Mouse (Mus musculus) hindbrain, embryonic 16.5 days (tissue): ENCODE data around the gene Gosr1. TPM values are rescaled to one million over a fixed set of nuclear protein-coding genes. Genes with fewer than 3 reads are reported as not detected.
"Not testable (repeated sequence)": the region's sequence is repeated elsewhere in the genome, so short reads cannot be mapped to it uniquely, and the experiment has no call there.

Experiments used
- ATAC-seq: fragments of 200-750 bp; cut with Nextera tagmentation; 2 replicates; pipeline ENCODE4 v1.8.0; 2017; ENCODE audit warnings: moderate TSS enrichment, moderate library complexity
- H3K27ac ChIP-seq: fragments of 300-500 bp; sonication (generic); 2 replicates; pipeline ENCODE4 v1.5.1; 2014; ENCODE audit warnings: low read depth, mild to moderate bottlenecking, control low read depth, low read length, moderate library complexity
- H3K27me3 ChIP-seq: fragments of 300-500 bp; sonication (generic); replicated peaks from 2 replicates; pipeline ENCODE4 v1.6.1; 2014; ENCODE audit warnings: low read length; ENCODE audit not compliant: control insufficient read depth, insufficient read depth
- H3K36me3 ChIP-seq: fragments of 300-500 bp; sonication (generic); 2 replicates; pipeline ENCODE4 v1.6.1; 2014; ENCODE audit warnings: mild to moderate bottlenecking, low read length, moderate library complexity, mixed read lengths; ENCODE audit not compliant: control insufficient read depth, insufficient read depth
- H3K4me1 ChIP-seq: fragments of 300-500 bp; sonication (generic); 2 replicates; pipeline ENCODE4 v1.6.1; 2014; ENCODE audit warnings: low read depth, low read length; ENCODE audit not compliant: control insufficient read depth, insufficient read depth
- H3K4me2 ChIP-seq: fragments of 300-500 bp; sonication (generic); 2 replicates; pipeline ENCODE4 v1.6.1; 2014; ENCODE audit warnings: mild to moderate bottlenecking, low read length, control low read depth, moderate library complexity
- H3K4me3 ChIP-seq: fragments of 300-500 bp; sonication (generic); 2 replicates; pipeline ENCODE4 v1.5.1; 2014; ENCODE audit warnings: mild to moderate bottlenecking, low read length, control low read depth, moderate library complexity
- H3K9ac ChIP-seq: fragments of 300-500 bp; sonication (generic); 2 replicates; pipeline ENCODE4 v1.6.1; 2014; ENCODE audit warnings: low read depth, mild to moderate bottlenecking, control low read depth, low read length, moderate library complexity
- H3K9me3 ChIP-seq: fragments of 300-500 bp; sonication (generic); 2 replicates; pipeline ENCODE4 v1.6.1; 2014; ENCODE audit warnings: mild to moderate bottlenecking, low read length, moderate library complexity; ENCODE audit not compliant: control insufficient read depth
- WGBS: fragments of 180-500 bp; shearing (Covaris S2); extraction: QIAGEN DNeasy Blood & Tissue Kit; methylation state at CpG from one replicate; pipeline ENCODE4 v1.1.7; 2014; 5-methylcytosine and 5-hydroxymethylcytosine counted together
- polyA plus RNA-seq: library from polyadenylated mRNA; unstranded; fragments of >200 nt; fragmentation: Nextera tagmentation; extraction: Ambion mirVana; gene quantifications from 2 replicates; pipeline ENCODE4 v1.2.1, GENCODE M21; 2015

The Gosr1 gene
- polyA plus RNA-seq, 1 experiment from 2014 or later: 25.5 TPM

GRCm38 (mm10) chr11:76709625-76710452, 53.5 kb downstream of the Gosr1 start:
- no peaks in the 10 kb centered on the region for H3K36me3 ChIP-seq
- no peak overlapping the region for H3K9ac ChIP-seq
- H3K4me3 ChIP-seq: no peak overlapping the region
- H3K4me2 ChIP-seq: no peak overlapping the region
- no peak overlapping the region for H3K27ac ChIP-seq
- no peaks in the 10 kb centered on the region for H3K9me3 ChIP-seq
- 24% methylated on average over 14 of the region's 17 CpGs for WGBS
- no peaks in the 10 kb centered on the region for H3K4me1 ChIP-seq
- no peak for ATAC-seq
- no peaks in the 10 kb centered on the region for H3K27me3 ChIP-seq

- Histone ChIP-seq H3K4me3 (no peak overlapping the region), H3K9me3 (no peaks in the 10 kb centered on the region), H3K4me2 (no peak overlapping the region), H3K27me3 (no peaks in the 10 kb centered on the region), H3K36me3 (no peaks in the 10 kb centered on the region), H3K4me1 (no peaks in the 10 kb centered on the region), H3K9ac (no peak overlapping the region), H3K27ac (no peak overlapping the region)
- WGBS: 63% methylated on average over 1 of the region's 1 CpGs
- ATAC-seq: no peak
Observed at GRCm38 (mm10) chr11:76708881-76709280, 54.5 kb downstream of the Gosr1 start.

GRCm38 (mm10) chr11:76708066-76708465, 55.3 kb downstream of the Gosr1 start:
- Histone ChIP-seq H3K9ac (no peak overlapping the region), H3K4me2 (no peak overlapping the region), H3K27me3 (no peaks in the 10 kb centered on the region), H3K9me3 (no peaks in the 10 kb centered on the region), H3K4me1 (no peaks in the 10 kb centered on the region), H3K27ac (no peak overlapping the region), H3K4me3 (no peak overlapping the region), H3K36me3 (no peaks in the 10 kb centered on the region)
- ATAC-seq: no peak
- WGBS: 85% methylated on average over 1 of the region's 1 CpGs

GRCm38 (mm10) chr11:76707656-76708055, 55.7 kb downstream of the Gosr1 start:
- ATAC-seq: no peak
- no peak overlapping the region for H3K27ac ChIP-seq
- H3K27me3 ChIP-seq: no peaks in the 10 kb centered on the region
- no peaks in the 10 kb centered on the region for H3K4me1 ChIP-seq
- H3K36me3 ChIP-seq: no peaks in the 10 kb centered on the region
- H3K9me3 ChIP-seq: no peaks in the 10 kb centered on the region
- H3K4me2 ChIP-seq: no peak overlapping the region
- 90% methylated on average over 3 of the region's 3 CpGs for WGBS
- H3K4me3 ChIP-seq: no peak overlapping the region
- H3K9ac ChIP-seq: no peak overlapping the region

- no peak for ATAC-seq
- 57% methylated on average over 7 of the region's 9 CpGs for WGBS
Observed at GRCm38 (mm10) chr11:76699626-76700025, 63.8 kb downstream of the Gosr1 start.

GRCm38 (mm10) chr11:76695810-76696209, 67.6 kb downstream of the Gosr1 start:
- H3K9ac ChIP-seq: no peak overlapping the region
- no peak overlapping the region for H3K4me3 ChIP-seq
- 69% methylated on average over 6 of the region's 6 CpGs for WGBS
- no peaks in the 10 kb centered on the region for H3K9me3 ChIP-seq
- H3K4me1 ChIP-seq: no peaks in the 10 kb centered on the region
- no peak overlapping the region for H3K4me2 ChIP-seq
- H3K27ac ChIP-seq: no peak overlapping the region
- ATAC-seq: no peak
- H3K36me3 ChIP-seq: no peaks in the 10 kb centered on the region
- no peaks in the 10 kb centered on the region for H3K27me3 ChIP-seq

More at GRCm38 (mm10) chr11:76699626-76700025, 63.8 kb downstream of the Gosr1 start:
- H3K9ac ChIP-seq: no peak overlapping the region
- H3K4me3 ChIP-seq: no peak overlapping the region
- H3K27ac ChIP-seq: no peak overlapping the region
- no peaks in the 10 kb centered on the region for H3K36me3 ChIP-seq
- H3K4me2 ChIP-seq: peak overlapping the region; percentile 16; the same call in 1 of the 2 replicates
- no peaks in the 10 kb centered on the region for H3K27me3 ChIP-seq
- no peaks in the 10 kb centered on the region for H3K9me3 ChIP-seq
- no peaks in the 10 kb centered on the region for H3K4me1 ChIP-seq

GRCm38 (mm10) chr11:76692096-76692495, 71.3 kb downstream of the Gosr1 start:
- Histone ChIP-seq H3K4me2 (no peak overlapping the region), H3K27ac (no peak overlapping the region), H3K4me3 (no peak overlapping the region), H3K36me3 (no peaks in the 10 kb centered on the region), H3K9ac (no peak overlapping the region), H3K9me3 (no peaks in the 10 kb centered on the region), H3K27me3 (no peaks in the 10 kb centered on the region), H3K4me1 (no peaks in the 10 kb centered on the region)
- no peak for ATAC-seq
- 82% methylated on average over 3 of the region's 3 CpGs for WGBS

- ATAC-seq: no peak
- no peak overlapping the region for H3K4me3 ChIP-seq
- H3K4me1 ChIP-seq: no peaks in the 10 kb centered on the region
- no peak overlapping the region for H3K27ac ChIP-seq
- H3K9me3 ChIP-seq: no peaks in the 10 kb centered on the region
- 79% methylated on average over 2 of the region's 2 CpGs for WGBS
- H3K4me2 ChIP-seq: no peak overlapping the region
- H3K36me3 ChIP-seq: no peaks in the 10 kb centered on the region
- no peak overlapping the region for H3K9ac ChIP-seq
- no peaks in the 10 kb centered on the region for H3K27me3 ChIP-seq
Observed at GRCm38 (mm10) chr11:76685604-76686003, 77.8 kb downstream of the Gosr1 start.

GRCm38 (mm10) chr11:76679508-76679907, 83.9 kb downstream of the Gosr1 start, which contains the start of gene Trarg1:
Trarg1 (plus strand) TSS chr11:76679808.
- H3K27me3 ChIP-seq, H3K36me3 ChIP-seq, H3K4me1 ChIP-seq, H3K4me2 ChIP-seq, H3K4me3 ChIP-seq, H3K27ac ChIP-seq, H3K9ac ChIP-seq, ATAC-seq, H3K9me3 ChIP-seq: not testable (repeated sequence)
- WGBS: 46% methylated on average over 8 of the region's 8 CpGs
